Mouse (Mus musculus): Measurements from ENCODE around the gene Eif5b. TPM values are rescaled to one million over a fixed set of nuclear protein-coding genes. Genes with fewer than 3 reads are reported as not detected.

Eif5b gene
- polyA plus RNA-seq, 1 experiment from 2014 or later, result 28.7 TPM

GRCm38 (mm10) chr1:37984326-37984725 is 13.5 kb upstream of the Eif5b start:
- ATAC-seq, result no peak
- no peak overlapping the region for H3K4me2 ChIP-seq (replicated peaks)
- no peak overlapping the region for H3K4me3 ChIP-seq (replicated peaks)
- no peak overlapping the region for H3K9ac ChIP-seq
- H3K9me3 ChIP-seq, result no peaks in the 10 kb centered on the region
- no peak overlapping the region for H3K27ac ChIP-seq
- no peaks in the 10 kb centered on the region for H3K27me3 ChIP-seq (replicated peaks)
- WGBS, result 96% methylated on average over 1 of the region's 1 CpGs
- no peaks in the 10 kb centered on the region for H3K4me1 ChIP-seq (replicated peaks)
- peaks cover 9% of the 10 kb centered on the region for H3K36me3 ChIP-seq

GRCm38 (mm10) chr1:37985764-37986323 is 12.0 kb upstream of the Eif5b start:
- H3K9me3 ChIP-seq, result no peaks in the 10 kb centered on the region
- H3K36me3 ChIP-seq, result peaks cover 12% of the 10 kb centered on the region
- no peaks in the 10 kb centered on the region for H3K4me1 ChIP-seq (replicated peaks)
- no peak for ATAC-seq
- no peak overlapping the region for H3K4me3 ChIP-seq (replicated peaks)
- 78% methylated on average over 9 of the region's 9 CpGs for WGBS
- no peak overlapping the region for H3K27ac ChIP-seq
- H3K9ac ChIP-seq, result no peak overlapping the region
- H3K4me2 ChIP-seq (replicated peaks), result no peak overlapping the region
- H3K27me3 ChIP-seq (replicated peaks), result no peaks in the 10 kb centered on the region

- 75% methylated on average over 5 of the region's 5 CpGs for WGBS
Observed at GRCm38 (mm10) chr1:37987856-37988255, 10.0 kb upstream of the Eif5b start.

GRCm38 (mm10) chr1:37996226-37996625 is 1.6 kb upstream of the Eif5b start:
- WGBS, result 41% methylated on average over 3 of the region's 3 CpGs
- H3K4me2 ChIP-seq (replicated peaks), result peak overlapping the region; percentile 66
- H3K9ac ChIP-seq, result peak overlapping the region; percentile 64
- peaks cover 31% of the 10 kb centered on the region for H3K36me3 ChIP-seq
- H3K27ac ChIP-seq, result no peak overlapping the region
- H3K4me1 ChIP-seq (replicated peaks), result peaks cover 10% of the 10 kb centered on the region
- no peaks in the 10 kb centered on the region for H3K27me3 ChIP-seq (replicated peaks)
- no peaks in the 10 kb centered on the region for H3K9me3 ChIP-seq
- no peak for ATAC-seq
- peak overlapping the region; percentile 83 for H3K4me3 ChIP-seq (replicated peaks)

More at GRCm38 (mm10) chr1:37987856-37988255, 10.0 kb upstream of the Eif5b start:
- Histone ChIP-seq H3K27ac (no peak overlapping the region), H3K4me3 (replicated peaks) (no peak overlapping the region), H3K4me1 (replicated peaks) (no peaks in the 10 kb centered on the region), H3K27me3 (replicated peaks) (no peaks in the 10 kb centered on the region), H3K4me2 (replicated peaks) (no peak overlapping the region), H3K9ac (no peak overlapping the region), H3K36me3 (peaks cover 23% of the 10 kb centered on the region), H3K9me3 (no peaks in the 10 kb centered on the region)
- no peak for ATAC-seq

GRCm38 (mm10) chr1:37996877-37997484 is 829 bp upstream of the Eif5b start:
- H3K27ac ChIP-seq, result peak overlapping the region; percentile 90
- peaks cover 26% of the 10 kb centered on the region for H3K36me3 ChIP-seq
- H3K4me1 ChIP-seq (replicated peaks), result peaks cover 10% of the 10 kb centered on the region
- ATAC-seq, result peak; percentile 95
- H3K9ac ChIP-seq, result peak overlapping the region; percentile 82
- peak overlapping the region; percentile 83 for H3K4me2 ChIP-seq (replicated peaks)
- no peaks in the 10 kb centered on the region for H3K27me3 ChIP-seq (replicated peaks)
- H3K4me3 ChIP-seq (replicated peaks), result peak overlapping the region; percentile 83
- H3K9me3 ChIP-seq, result no peaks in the 10 kb centered on the region
- under 1% methylated on average over 42 of the region's 42 CpGs for WGBS

GRCm38 (mm10) chr1:37998371-37999199 is 775 bp downstream of the Eif5b start:
- H3K4me3 ChIP-seq (replicated peaks), result peak overlapping the region; percentile 83
- H3K9ac ChIP-seq, result peak overlapping the region; percentile 82
- H3K4me2 ChIP-seq (replicated peaks), result peak overlapping the region; percentile 83
- 3% methylated on average over 44 of the region's 47 CpGs for WGBS
- H3K27ac ChIP-seq, result peak overlapping the region; percentile 90
- H3K36me3 ChIP-seq, result peaks cover 16% of the 10 kb centered on the region
- peaks cover 10% of the 10 kb centered on the region for H3K4me1 ChIP-seq (replicated peaks)
- no peaks in the 10 kb centered on the region for H3K27me3 ChIP-seq (replicated peaks)
- peak; percentile 55 for ATAC-seq
- no peaks in the 10 kb centered on the region for H3K9me3 ChIP-seq

GRCm38 (mm10) chr1:37999552-37999951 is 1.7 kb downstream of the Eif5b start:
- Histone ChIP-seq H3K4me3 (replicated peaks) (peak overlapping the region; percentile 83; the same call in 1 of the 2 replicates), H3K27me3 (replicated peaks) (no peaks in the 10 kb centered on the region), H3K9me3 (no peaks in the 10 kb centered on the region), H3K9ac (no peak overlapping the region), H3K27ac (no peak overlapping the region), H3K4me2 (replicated peaks) (peak overlapping the region; percentile 83), H3K36me3 (peaks cover 9% of the 10 kb centered on the region), H3K4me1 (replicated peaks) (peaks cover 10% of the 10 kb centered on the region)
- 63% methylated on average over 3 of the region's 3 CpGs for WGBS
- no peak for ATAC-seq

GRCm38 (mm10) chr1:38000844-38001243 is 3.0 kb downstream of the Eif5b start:
- Histone ChIP-seq H3K4me1 (replicated peaks) (peaks cover 10% of the 10 kb centered on the region), H3K4me2 (replicated peaks) (no peak overlapping the region), H3K9ac (no peak overlapping the region), H3K4me3 (replicated peaks) (no peak overlapping the region), H3K27me3 (replicated peaks) (no peaks in the 10 kb centered on the region), H3K27ac (no peak overlapping the region), H3K36me3 (no peaks in the 10 kb centered on the region), H3K9me3 (no peaks in the 10 kb centered on the region)
- no peak for ATAC-seq
- WGBS, result 93% methylated on average over 8 of the region's 8 CpGs

GRCm38 (mm10) chr1:38001956-38002355 is 4.1 kb downstream of the Eif5b start:
- peaks cover 5% of the 10 kb centered on the region; the same call in 1 of the 2 replicates for H3K4me1 ChIP-seq (replicated peaks)
- 94% methylated on average over 9 of the region's 9 CpGs for WGBS
- no peak for ATAC-seq
- no peaks in the 10 kb centered on the region for H3K9me3 ChIP-seq
- H3K4me2 ChIP-seq (replicated peaks), result no peak overlapping the region
- no peaks in the 10 kb centered on the region for H3K27me3 ChIP-seq (replicated peaks)
- H3K27ac ChIP-seq, result no peak overlapping the region
- no peak overlapping the region for H3K4me3 ChIP-seq (replicated peaks)
- H3K36me3 ChIP-seq, result no peaks in the 10 kb centered on the region
- no peak overlapping the region for H3K9ac ChIP-seq

- ATAC-seq, result no peak
Observed at GRCm38 (mm10) chr1:38003046-38003445, 5.2 kb downstream of the Eif5b start.

GRCm38 (mm10) chr1:38006741-38007140 is 8.9 kb downstream of the Eif5b start:
- no peak for ATAC-seq
- H3K9ac ChIP-seq, result no peak overlapping the region
- H3K27me3 ChIP-seq (replicated peaks), result no peaks in the 10 kb centered on the region
- H3K36me3 ChIP-seq, result no peaks in the 10 kb centered on the region
- no peaks in the 10 kb centered on the region for H3K4me1 ChIP-seq (replicated peaks)
- 67% methylated on average over 3 of the region's 3 CpGs for WGBS
- no peak overlapping the region for H3K27ac ChIP-seq
- H3K4me2 ChIP-seq (replicated peaks), result no peak overlapping the region
- H3K4me3 ChIP-seq (replicated peaks), result no peak overlapping the region
- H3K9me3 ChIP-seq, result no peaks in the 10 kb centered on the region

More at GRCm38 (mm10) chr1:38003046-38003445, 5.2 kb downstream of the Eif5b start:
- Histone ChIP-seq H3K9me3 (no peaks in the 10 kb centered on the region), H3K4me3 (replicated peaks) (no peak overlapping the region), H3K36me3 (no peaks in the 10 kb centered on the region), H3K4me2 (replicated peaks) (no peak overlapping the region), H3K27me3 (replicated peaks) (no peaks in the 10 kb centered on the region), H3K27ac (no peak overlapping the region), H3K9ac (no peak overlapping the region), H3K4me1 (replicated peaks) (peaks cover 5% of the 10 kb centered on the region; the same call in 1 of the 2 replicates)
- WGBS, result 77% methylated on average over 3 of the region's 3 CpGs

GRCm38 (mm10) chr1:38011647-38012046 is 13.8 kb downstream of the Eif5b start:
- H3K4me2 ChIP-seq (replicated peaks), result no peak overlapping the region
- no peak overlapping the region for H3K27ac ChIP-seq
- no peak overlapping the region for H3K4me3 ChIP-seq (replicated peaks)
- 86% methylated on average over 6 of the region's 6 CpGs for WGBS
- H3K4me1 ChIP-seq (replicated peaks), result no peaks in the 10 kb centered on the region
- H3K27me3 ChIP-seq (replicated peaks), result no peaks in the 10 kb centered on the region
- H3K9me3 ChIP-seq, result no peaks in the 10 kb centered on the region
- ATAC-seq, result peak; percentile 47; the same call in 1 of the 2 replicates
- no peak overlapping the region for H3K9ac ChIP-seq
- H3K36me3 ChIP-seq, result no peaks in the 10 kb centered on the region

All from intestine, embryonic 15.5 days (tissue).